ENCODE assay signal across 14 mouse cellular contexts in genomic region chr5:62762298-62762960, GRCm38 (mm10). TPM values are rescaled to one million over a fixed set of nuclear protein-coding genes. Genes with fewer than 3 reads are reported as not detected.
A peak's percentile ranks its signal among the peaks of the same experiment; 100 is the strongest.
DNase-seq lines count a peak whose midpoint lies in the region; ATAC-seq and TF ChIP-seq lines count a peak whose summit lies in the region.
"Had no signal": no experiment of that assay in that cellular context is flagged by ENCODE, and none has a peak within 500 bp of the region (broad histone marks: within the 10 kb centered on the region; RNA-seq: fewer than 3 reads in every experiment).

No protein-coding gene starts in this region.

- H3K36me3 ChIP-seq in hindbrain, embryonic 15.5 days, result no peaks in the 10 kb centered on the region
- H3K36me3 ChIP-seq in hindbrain, postnatal 0 days (ENCODE audit: insufficient read depth, low read length), result no peaks in the 10 kb centered on the region
- no peaks in the 10 kb centered on the region for H3K36me3 ChIP-seq in heart, embryonic 13.5 days
- H3K36me3 ChIP-seq: embryonic facial prominence, embryonic 15.5 days had no signal

- TF ChIP-seq CTCF in hindbrain, postnatal 0 days (IDR thresholded peaks at IDR 0.05; ENCODE audit: low read depth), result no peak

- H3K9me3 ChIP-seq in hindbrain, embryonic 15.5 days, result no peaks in the 10 kb centered on the region
- H3K9me3 ChIP-seq in hindbrain, postnatal 0 days (ENCODE audit: low read length), result no peaks in the 10 kb centered on the region
- H3K9me3 ChIP-seq in heart, embryonic 13.5 days, result no peaks in the 10 kb centered on the region
- H3K9me3 ChIP-seq: embryonic facial prominence, embryonic 15.5 days had no signal

- no peak for DNase-seq in hindbrain, postnatal 0 days (ENCODE audit: low spot score)
- peak; percentile 12 for DNase-seq in 416B (ENCODE audit: low read depth)
- peak; percentile 58 for DNase-seq in lung, postnatal 10 days
- DNase-seq in embryo, embryonic 9.5 days (ENCODE audit: extremely low spot score), result no peak
- no peak for DNase-seq in left cerebral cortex, postnatal 36 days (ENCODE audit: low spot score in 2 of 2)
- DNase-seq in thymus, postnatal 4 days, result no peak
- DNase-seq: adrenal gland, postnatal 36 days; cerebellum, adult 8-10 months had no signal

- intact Hi-C loops in left cerebral cortex, postnatal 36 days (cut with DNase I), result no loop called here

- H3K4me2 ChIP-seq in hindbrain, embryonic 15.5 days, result no peak overlapping the region
- no peak overlapping the region for H3K4me2 ChIP-seq in hindbrain, postnatal 0 days (ENCODE audit: low read depth, low read length)
- peak overlapping the region; percentile 47 for H3K4me2 ChIP-seq in heart, embryonic 13.5 days
- H3K4me2 ChIP-seq: embryonic facial prominence, embryonic 15.5 days had no signal

- no peaks in the 10 kb centered on the region for H3K27me3 ChIP-seq in hindbrain, embryonic 15.5 days
- no peaks in the 10 kb centered on the region for H3K27me3 ChIP-seq in hindbrain, postnatal 0 days (ENCODE audit: insufficient read depth, low read length)
- peaks cover 3% of the 10 kb centered on the region; the same call in 1 of the 2 replicates for H3K27me3 ChIP-seq in heart, embryonic 13.5 days (replicated peaks)
- H3K27me3 ChIP-seq: embryonic facial prominence, embryonic 15.5 days had no signal

- peaks cover 10% of the 10 kb centered on the region for H3K4me1 ChIP-seq in hindbrain, embryonic 15.5 days (replicated peaks)
- no peaks in the 10 kb centered on the region for H3K4me1 ChIP-seq in hindbrain, postnatal 0 days (ENCODE audit: insufficient read depth, low read length)
- H3K4me1 ChIP-seq in heart, embryonic 13.5 days, result peaks cover 36% of the 10 kb centered on the region

- H3K4me3 ChIP-seq in hindbrain, embryonic 15.5 days, result no peak overlapping the region
- H3K4me3 ChIP-seq in hindbrain, postnatal 0 days (ENCODE audit: low read length), result no peak overlapping the region
- H3K4me3 ChIP-seq in heart, embryonic 13.5 days, result no peak overlapping the region
- H3K4me3 ChIP-seq: embryonic facial prominence, embryonic 15.5 days had no signal

- no peak for ATAC-seq in hindbrain, embryonic 15.5 days (ENCODE audit: low FRiP score, low read depth)
- no peak for ATAC-seq in hindbrain, postnatal 0 days
- no peak for ATAC-seq in heart, embryonic 13.5 days (ENCODE audit: extremely low read depth, insufficient number of reproducible peaks, low FRiP score, low TSS enrichment)
- ATAC-seq: forebrain, embryonic 16.5 days had no signal

- WGBS in hindbrain, embryonic 15.5 days, result 74% methylated on average over 4 of the region's 4 CpGs
- WGBS in hindbrain, postnatal 0 days, result 72% methylated on average over 4 of the region's 4 CpGs
- WGBS in heart, embryonic 13.5 days, result 9% methylated on average over 4 of the region's 4 CpGs

- peak overlapping the region; percentile 11; the same call in 1 of the 2 replicates for H3K27ac ChIP-seq in hindbrain, embryonic 15.5 days (replicated peaks)
- no peak overlapping the region for H3K27ac ChIP-seq in hindbrain, postnatal 0 days
- H3K27ac ChIP-seq in heart, embryonic 13.5 days (replicated peaks), result peak overlapping the region; percentile 63
- H3K27ac ChIP-seq: embryonic facial prominence, embryonic 15.5 days had no signal

- H3K9ac ChIP-seq in hindbrain, embryonic 15.5 days, result no peak overlapping the region
- no peak overlapping the region for H3K9ac ChIP-seq in hindbrain, postnatal 0 days (replicated peaks; ENCODE audit: low read length)
- no peak overlapping the region for H3K9ac ChIP-seq in heart, embryonic 13.5 days
- H3K9ac ChIP-seq: embryonic facial prominence, embryonic 15.5 days had no signal

RNA-seq across cellular contexts. Expression of gene Arap2, which starts 3.5 kb away (rescaled TPM):
- 5.3 and 7.8 TPM in 2 replicates for polyA plus RNA-seq in hindbrain, embryonic 15.5 days (2015; fragmentation: Nextera tagmentation; extraction: Ambion mirVana)
- total RNA-seq in hindbrain, postnatal 0 days (2014; rRNA removed), result 14.3 and 17.2 TPM in 2 replicates
- polyA plus RNA-seq in hindbrain, postnatal 0 days (2015; fragmentation: Nextera tagmentation; extraction: Ambion mirVana), result 14.2 and 14.5 TPM in 2 replicates
- 1.8 and 2.8 TPM in 2 replicates for polyA plus RNA-seq in heart, embryonic 13.5 days (2015; fragmentation: Nextera tagmentation; extraction: Ambion mirVana)
- total RNA-seq in left cerebral cortex, postnatal 36 days (2021), result 10 to 100 TPM; 61.5 to 68.3 TPM

RNA-seq across cellular contexts. Expression of gene Dthd1, which starts 51.2 kb away (rescaled TPM):
- polyA plus RNA-seq in hindbrain, embryonic 15.5 days (2015; fragmentation: Nextera tagmentation; extraction: Ambion mirVana), result not detected in 2 replicates
- total RNA-seq in hindbrain, postnatal 0 days (2014; rRNA removed), result not detected in 2 replicates
- not detected in 2 replicates for polyA plus RNA-seq in hindbrain, postnatal 0 days (2015; fragmentation: Nextera tagmentation; extraction: Ambion mirVana)
- 0.14 TPM in 1 of 2 replicates, not detected in the other for polyA plus RNA-seq in heart, embryonic 13.5 days (2015; fragmentation: Nextera tagmentation; extraction: Ambion mirVana)
- not detected for total RNA-seq in left cerebral cortex, postnatal 36 days (2021)
- total RNA-seq: adrenal gland, postnatal 36 days had no signal
- polyA plus RNA-seq: forebrain, embryonic 16.5 days; gonadal fat pad, adult 2 months; limb, embryonic 14.5 days had no signal

Comparison
In these comparisons a context has a peak if more than half of its experiments do, and no peak if none do; other contexts are left out.
1. DNase-seq: peak in 416B (single experiment) and lung, postnatal 10 days (single experiment); none in hindbrain, postnatal 0 days (single experiment), embryo, embryonic 9.5 days (single experiment), left cerebral cortex, postnatal 36 days (0 of 2) and thymus, postnatal 4 days (single experiment).